Mouse (Mus musculus) embryonic facial prominence, embryonic 14.5 days (tissue): ENCODE data around the gene Adipoq. TPM values are rescaled to one million over a fixed set of nuclear protein-coding genes. Genes with fewer than 3 reads are reported as not detected.
"Not testable (repeated sequence)": the region's sequence is repeated elsewhere in the genome, so short reads cannot be mapped to it uniquely, and the experiment has no call there.

ENCODE experiments used
- ATAC-seq: fragments of 200-750 bp; cut with Nextera tagmentation; 2 replicates; pipeline ENCODE4 v1.8.0; 2017; ENCODE audit warnings: low read depth, moderate number of reproducible peaks, moderate TSS enrichment
- DNase-seq: peaks from one replicate; pipeline ENCODE4 v3.0.0-alpha.2; 2015; ENCODE audit warnings: low spot score
- H3K27ac ChIP-seq: fragments of 300-500 bp; sonication (generic); replicated peaks from 2 replicates; pipeline ENCODE4 v1.5.1; 2014; ENCODE audit warnings: low read depth, mild to moderate bottlenecking, low read length, moderate library complexity
- H3K27me3 ChIP-seq: fragments of 300-500 bp; sonication (generic); replicated peaks from 2 replicates; pipeline ENCODE4 v1.6.1; 2014; ENCODE audit warnings: low read length; ENCODE audit not compliant: control insufficient read depth, insufficient read depth
- H3K36me3 ChIP-seq: fragments of 300-500 bp; sonication (generic); 2 replicates; pipeline ENCODE4 v1.6.1; 2014; ENCODE audit warnings: low read length, mixed read lengths; ENCODE audit not compliant: control insufficient read depth, insufficient read depth
- H3K4me1 ChIP-seq: fragments of 300-500 bp; sonication (generic); 2 replicates; pipeline ENCODE4 v1.6.1; 2014; ENCODE audit warnings: antibody characterized with exemption, low read length; ENCODE audit not compliant: control insufficient read depth, insufficient read depth
- H3K4me2 ChIP-seq: fragments of 300-500 bp; sonication (generic); 2 replicates; pipeline ENCODE4 v1.6.1; 2014; ENCODE audit warnings: low read depth, mild to moderate bottlenecking, low read length, moderate library complexity, mixed read lengths
- H3K4me3 ChIP-seq: fragments of 300-500 bp; sonication (generic); 2 replicates; pipeline ENCODE4 v1.5.1; 2014; ENCODE audit warnings: low read depth, mild to moderate bottlenecking, low read length
- H3K9ac ChIP-seq: fragments of 300-500 bp; sonication (generic); 2 replicates; pipeline ENCODE4 v1.6.1; 2014; ENCODE audit warnings: low read depth, mild to moderate bottlenecking, low read length, moderate library complexity, mixed read lengths
- H3K9me3 ChIP-seq: fragments of 300-500 bp; sonication (generic); 2 replicates; pipeline ENCODE4 v1.6.1; 2016; ENCODE audit warnings: low read length; ENCODE audit not compliant: control insufficient read depth
- WGBS: fragments of 180-500 bp; shearing (Covaris S2); extraction: QIAGEN DNeasy Blood & Tissue Kit; methylation state at CpG from one replicate; pipeline ENCODE4 v1.1.7; 2014; 5-methylcytosine and 5-hydroxymethylcytosine counted together
- polyA plus RNA-seq: library from polyadenylated mRNA; unstranded; fragments of >200 nt; fragmentation: Nextera tagmentation; extraction: Ambion mirVana; gene quantifications from 2 replicates; pipeline ENCODE4 v1.2.1, GENCODE M21; 2014

The Adipoq gene
- polyA plus RNA-seq, 1 experiment from 2014 or later = 18.4 TPM

DNA sequence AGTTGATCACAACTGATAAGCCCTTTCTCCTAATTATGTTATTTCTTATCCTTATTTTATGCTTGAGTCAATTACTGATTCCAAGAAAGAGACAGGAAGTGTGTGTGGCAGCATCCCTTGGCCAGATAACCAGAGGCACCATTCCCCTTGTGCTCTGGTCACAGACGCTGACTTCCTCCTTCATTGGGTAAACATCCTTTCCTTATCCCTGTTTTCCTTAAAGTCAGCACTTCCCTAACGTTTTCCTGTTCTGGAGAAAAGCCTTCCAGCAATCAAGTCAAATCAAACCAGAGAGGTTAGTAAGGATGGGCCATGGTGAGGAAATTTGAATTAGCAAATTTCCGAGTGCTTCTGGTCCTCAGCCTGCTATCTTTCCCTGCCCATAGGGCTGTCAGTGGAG, 29.6 kb downstream of the Adipoq start:
- DNase-seq (no peak), ATAC-seq (no peak)
- Histone ChIP-seq H3K9ac (no peak overlapping the region), H3K36me3 (no peaks in the 10 kb centered on the region), H3K4me1 (no peaks in the 10 kb centered on the region), H3K27me3 (no peaks in the 10 kb centered on the region), H3K4me2 (no peak overlapping the region), H3K27ac (no peak overlapping the region), H3K9me3 (no peaks in the 10 kb centered on the region), H3K4me3 (no peak overlapping the region)
- WGBS = 44% methylated on average over 3 of the region's 3 CpGs

DNA sequence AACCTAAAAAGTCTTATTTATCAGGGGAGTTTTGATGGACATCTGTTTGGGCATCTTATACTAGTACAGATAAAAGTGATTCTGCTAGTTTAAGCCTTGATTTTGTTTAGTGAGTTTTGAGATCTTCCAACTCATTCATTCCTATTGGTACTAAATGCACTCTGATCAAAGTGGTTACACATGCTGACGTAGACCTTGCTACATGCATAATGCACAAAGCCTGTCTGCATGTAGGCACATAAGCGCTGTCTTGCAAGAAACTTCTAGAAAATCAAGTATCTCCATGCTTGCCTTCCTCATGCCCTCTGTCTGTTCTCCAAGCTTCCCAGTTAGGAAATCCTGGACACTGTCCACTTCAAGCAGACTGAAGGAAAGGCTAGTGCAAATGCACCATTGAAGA, 31.5 kb downstream of the Adipoq start:
- H3K9ac ChIP-seq = no peak overlapping the region
- DNase-seq = no peak
- ATAC-seq = no peak
- H3K4me2 ChIP-seq = no peak overlapping the region
- H3K36me3 ChIP-seq = no peaks in the 10 kb centered on the region
- 92% methylated on average over 2 of the region's 2 CpGs for WGBS
- H3K4me3 ChIP-seq = no peak overlapping the region
- no peak overlapping the region for H3K27ac ChIP-seq
- no peaks in the 10 kb centered on the region for H3K4me1 ChIP-seq
- no peaks in the 10 kb centered on the region for H3K27me3 ChIP-seq
- no peaks in the 10 kb centered on the region for H3K9me3 ChIP-seq

DNA sequence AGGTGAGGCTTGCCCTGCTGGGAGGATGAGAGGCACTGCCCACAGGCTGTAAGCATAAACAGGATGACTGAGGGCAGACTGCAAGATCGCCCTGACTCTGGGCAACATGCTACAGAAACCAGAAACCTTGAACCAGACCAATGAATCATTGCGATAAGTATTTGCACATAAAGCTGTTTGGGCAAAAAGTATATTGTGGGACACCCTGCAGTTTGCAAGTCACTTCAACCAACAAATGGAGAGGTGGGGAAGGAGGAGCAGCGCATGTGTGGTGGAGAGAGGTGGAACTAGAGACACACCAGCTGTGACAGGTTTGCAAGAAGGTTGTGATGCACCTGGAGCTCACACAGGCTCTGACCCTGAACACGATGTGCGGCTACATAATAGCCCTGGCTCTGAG, 32.5 kb downstream of the Adipoq start:
- H3K27me3 ChIP-seq = no peaks in the 10 kb centered on the region
- no peak for DNase-seq
- no peak for ATAC-seq
- H3K4me1 ChIP-seq = no peaks in the 10 kb centered on the region
- H3K36me3 ChIP-seq = no peaks in the 10 kb centered on the region
- no peak overlapping the region for H3K4me3 ChIP-seq
- H3K9ac ChIP-seq = no peak overlapping the region
- WGBS = 94% methylated on average over 5 of the region's 5 CpGs
- H3K9me3 ChIP-seq = no peaks in the 10 kb centered on the region
- H3K27ac ChIP-seq = no peak overlapping the region
- H3K4me2 ChIP-seq = no peak overlapping the region

DNA sequence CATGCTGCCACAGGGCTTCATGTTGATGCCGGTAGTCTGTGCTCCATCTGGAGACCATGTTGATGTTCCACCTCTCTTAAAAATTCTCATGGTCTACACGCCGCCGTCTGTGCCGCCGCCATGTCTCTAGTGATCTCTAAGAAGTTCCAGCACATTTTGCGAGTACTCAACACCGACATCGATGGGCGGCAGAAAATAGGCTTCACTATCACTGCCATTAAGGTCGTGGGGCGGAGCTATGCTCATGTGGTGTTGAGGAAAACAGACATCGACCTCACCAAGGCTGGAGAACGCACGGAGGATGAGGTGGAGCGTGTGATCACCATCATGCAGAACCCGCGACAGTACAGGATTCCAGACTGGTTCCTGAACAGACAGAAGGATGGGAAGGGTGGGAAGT, 33.1 kb downstream of the Adipoq start:
- not testable (repeated sequence) for H3K27me3 ChIP-seq, DNase-seq, H3K9ac ChIP-seq, H3K4me3 ChIP-seq, H3K4me1 ChIP-seq, ATAC-seq, H3K9me3 ChIP-seq, H3K27ac ChIP-seq, H3K36me3 ChIP-seq, H3K4me2 ChIP-seq
- WGBS = 90% methylated on average over 18 of the region's 18 CpGs

DNA sequence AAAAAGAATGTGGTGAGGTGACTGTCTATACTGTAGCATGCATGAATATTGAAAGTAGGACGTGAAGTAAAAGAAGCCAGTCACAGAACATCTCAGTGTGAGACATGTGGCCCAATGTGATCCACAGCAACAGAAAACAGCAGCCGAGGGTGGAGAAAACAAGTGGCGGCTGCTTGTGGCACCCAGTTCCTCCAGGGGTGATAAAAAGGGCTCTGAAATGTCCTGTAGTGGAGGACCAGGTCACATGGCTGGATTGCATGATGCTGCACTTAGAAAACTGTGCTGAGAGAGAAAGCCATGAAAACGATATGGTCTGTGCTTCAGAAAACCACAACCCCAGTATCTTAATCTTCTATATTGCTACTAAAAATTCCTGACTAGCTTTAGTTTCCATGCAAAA, 34.7 kb downstream of the Adipoq start:
- Histone ChIP-seq H3K4me3 (no peak overlapping the region), H3K9me3 (no peaks in the 10 kb centered on the region), H3K27ac (no peak overlapping the region), H3K9ac (no peak overlapping the region), H3K27me3 (no peaks in the 10 kb centered on the region), H3K36me3 (no peaks in the 10 kb centered on the region), H3K4me2 (no peak overlapping the region), H3K4me1 (no peaks in the 10 kb centered on the region)
- 74% methylated on average over 4 of the region's 4 CpGs for WGBS
- DNase-seq (no peak), ATAC-seq (no peak)

DNA sequence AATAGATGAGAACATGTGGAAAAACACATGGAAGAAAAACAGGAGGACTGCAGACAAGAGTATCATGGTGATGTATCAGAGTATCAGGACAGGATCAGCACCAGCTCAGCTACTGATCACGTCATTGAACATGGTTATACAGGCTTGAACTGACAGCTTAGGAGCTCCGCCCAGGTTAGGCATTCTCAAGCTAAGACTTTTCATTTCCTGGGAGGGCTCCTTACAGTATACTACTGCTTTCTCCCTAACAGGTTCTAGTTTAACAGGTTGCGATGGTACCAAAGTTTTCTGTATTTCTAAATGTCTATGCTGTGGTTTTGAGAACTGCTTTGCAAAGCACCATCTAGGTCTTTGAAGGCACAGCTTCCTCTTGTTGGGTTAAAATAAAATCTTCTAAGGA, 35.2 kb downstream of the Adipoq start:
- Histone ChIP-seq H3K4me3 (no peak overlapping the region), H3K36me3 (no peaks in the 10 kb centered on the region), H3K9ac (no peak overlapping the region), H3K27ac (no peak overlapping the region), H3K27me3 (no peaks in the 10 kb centered on the region), H3K4me2 (no peak overlapping the region), H3K4me1 (no peaks in the 10 kb centered on the region), H3K9me3 (no peaks in the 10 kb centered on the region)
- ATAC-seq (no peak), DNase-seq (no peak)
- WGBS = 75% methylated on average over 3 of the region's 3 CpGs

DNA sequence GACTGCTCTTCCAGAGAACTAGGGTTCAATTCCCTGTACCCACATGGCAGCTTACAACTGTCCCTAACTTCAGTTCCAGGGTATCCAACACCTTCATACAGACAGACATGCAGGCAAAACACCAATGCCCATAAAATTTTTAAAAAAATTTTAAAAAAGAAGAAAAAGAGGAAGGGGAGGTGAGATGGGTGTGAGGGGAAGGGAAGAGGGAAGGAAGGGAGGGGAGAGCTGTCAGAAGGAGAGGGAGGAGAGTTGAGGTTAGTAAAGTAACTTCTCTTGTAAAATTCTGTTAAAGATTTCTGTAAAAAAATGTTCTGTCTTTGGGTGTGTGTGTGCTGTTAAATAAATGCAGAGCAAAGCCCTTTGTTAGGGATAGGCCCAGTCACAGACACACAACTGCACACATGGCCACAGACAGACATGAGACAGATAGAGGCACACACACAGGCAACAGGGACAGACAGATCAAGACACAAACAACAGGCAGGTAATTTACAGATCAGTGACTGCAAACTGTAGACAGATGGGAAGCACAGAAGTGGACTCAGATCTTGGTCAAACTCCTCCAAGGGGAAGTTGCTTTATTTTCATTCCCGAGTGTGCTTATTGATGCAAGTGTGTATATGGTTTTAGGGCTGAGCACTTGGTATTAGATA, 35.7 kb downstream of the Adipoq start:
- WGBS = 76% methylated on average over 1 of the region's 1 CpGs
- DNase-seq = no peak

DNA sequence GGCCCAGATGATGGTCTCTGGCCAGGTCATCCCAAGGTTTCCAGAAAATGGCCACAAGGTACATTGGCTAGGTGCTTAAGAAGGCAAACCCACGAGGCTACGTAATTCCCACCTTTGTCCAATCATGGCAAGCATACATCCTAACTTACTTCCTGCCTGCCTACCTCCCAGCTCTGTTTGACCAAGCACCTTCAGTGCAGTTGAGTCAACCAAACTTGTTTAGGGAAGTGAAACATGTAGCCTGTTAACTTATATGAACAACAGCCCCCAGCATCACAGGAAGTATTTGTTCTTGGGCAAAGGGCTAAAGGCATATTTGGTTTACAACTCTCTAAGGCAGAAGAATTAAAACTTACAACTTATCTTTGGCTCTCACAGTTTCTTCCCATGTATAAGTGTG, 39.5 kb downstream of the Adipoq start:
- Histone ChIP-seq H3K4me2 (no peak overlapping the region), H3K4me1 (no peaks in the 10 kb centered on the region), H3K27me3 (no peaks in the 10 kb centered on the region), H3K9ac (no peak overlapping the region), H3K27ac (no peak overlapping the region), H3K4me3 (no peak overlapping the region), H3K9me3 (peaks cover 4% of the 10 kb centered on the region; the same call in 1 of the 2 replicates), H3K36me3 (no peaks in the 10 kb centered on the region)
- DNase-seq (no peak), ATAC-seq (no peak)
- 92% methylated on average over 2 of the region's 2 CpGs for WGBS

More for the DNA sequence above, 35.7 kb downstream of the Adipoq start:
- H3K9ac ChIP-seq = no peak overlapping the region
- H3K4me2 ChIP-seq = no peak overlapping the region
- H3K36me3 ChIP-seq = no peaks in the 10 kb centered on the region
- H3K4me3 ChIP-seq = no peak overlapping the region
- no peak for ATAC-seq
- H3K27ac ChIP-seq = no peak overlapping the region
- H3K9me3 ChIP-seq = no peaks in the 10 kb centered on the region
- H3K4me1 ChIP-seq = no peaks in the 10 kb centered on the region
- no peaks in the 10 kb centered on the region for H3K27me3 ChIP-seq

DNA sequence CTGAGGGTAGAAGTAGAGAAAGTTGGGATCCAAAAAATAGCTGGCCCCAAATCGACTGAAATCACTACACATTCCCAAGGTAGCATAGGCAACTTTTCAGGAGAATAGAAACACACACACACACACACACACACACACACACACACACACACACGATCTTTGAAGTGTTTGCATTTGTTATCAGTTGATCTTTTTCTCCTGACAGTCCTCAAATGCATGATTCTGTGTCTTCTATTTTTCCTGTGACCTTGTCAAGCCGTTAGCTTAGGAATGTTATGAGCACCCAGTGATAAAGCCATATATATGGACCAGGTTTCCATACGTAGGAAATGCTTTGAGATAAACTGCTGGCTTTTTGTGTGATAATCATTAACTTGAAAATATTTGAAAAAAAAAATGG, 40.1 kb downstream of the Adipoq start:
- Histone ChIP-seq H3K9me3 (peaks cover 4% of the 10 kb centered on the region; the same call in 1 of the 2 replicates), H3K4me1 (no peaks in the 10 kb centered on the region), H3K27me3 (no peaks in the 10 kb centered on the region), H3K9ac (no peak overlapping the region), H3K4me3 (no peak overlapping the region), H3K4me2 (no peak overlapping the region), H3K36me3 (no peaks in the 10 kb centered on the region), H3K27ac (no peak overlapping the region)
- 69% methylated on average over 4 of the region's 4 CpGs for WGBS
- ATAC-seq (no peak), DNase-seq (no peak)
